Mouse (Mus musculus): ENCODE data around the gene Lamb3.

GRCm38 (mm10) chr1:193244235-193244634 lies 36.7 kb downstream of the Lamb3 start:
- TF ChIP-seq CTCF (IDR thresholded peaks at IDR 0.05; ENCODE audit: control insufficient read depth, insufficient read depth, low read length) (no peak), POLR2A (IDR thresholded peaks at IDR 0.05; ENCODE audit: borderline replicate concordance, control insufficient read depth, low read depth, low read length) (no peak)
